Mouse (Mus musculus) mature B cell (primary cell): Measurements from ENCODE around the gene Tmem37.

Experiments
- in situ Hi-C: fragments of 300-500 bp; cut with MboI; formaldehyde crosslinking; loops from 2 replicates; pipeline ENCODE4 v1.14.3; 2019

The Tmem37 gene

DNA sequence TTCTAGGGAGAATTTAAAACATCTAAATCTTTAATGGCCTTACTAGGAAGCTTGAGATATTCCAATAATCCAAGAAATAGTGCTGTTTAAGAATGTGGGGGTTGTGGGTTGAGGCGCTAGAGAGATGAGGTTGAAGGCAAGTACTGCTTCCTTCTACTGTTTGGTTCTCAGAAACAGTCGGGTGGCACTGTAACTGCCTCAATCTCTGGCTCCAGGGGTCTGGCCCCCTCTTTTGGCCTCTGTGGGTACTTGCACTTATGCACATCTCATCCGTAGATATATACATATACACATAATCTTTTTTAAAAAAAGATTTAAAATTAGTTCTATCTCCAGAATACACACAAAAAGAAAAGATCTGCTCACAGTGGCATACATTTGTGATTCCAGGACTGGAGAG lies 55.0 kb downstream of the Tmem37 start:
- in situ Hi-C loops = no loop called here
